Mouse (Mus musculus) lung, postnatal 0 days (tissue): ENCODE measurements at regions not wholly inside any gene's neighbourhood (a gene's known extent, or its start where the extent isn't known, plus 50 kb on each side); places are given as distances from the start of the nearest gene placed in this dataset.

Source experiments
- CTCF ChIP-seq: IDR thresholded peaks from 2 replicates; pipeline ENCODE4 v1.5.1; 2016; ENCODE audit warnings: antibody characterized with exemption, mild to moderate bottlenecking
- EP300 ChIP-seq: IDR thresholded peaks from 2 replicates; pipeline ENCODE4 v1.6.1; 2016; ENCODE audit warnings: antibody characterized with exemption, mild to moderate bottlenecking, control low read depth

- TF ChIP-seq EP300 (no peak), CTCF (no peak)
These were observed 288.0 kb downstream of the Usp25 start for GRCm38 (mm10) chr16:77301270-77302171.
